Mouse (Mus musculus): ENCODE measurements around the gene Agbl4. TPM values are rescaled to one million over a fixed set of nuclear protein-coding genes. Genes with fewer than 3 reads are reported as not detected.

Gene Agbl4
- polyA plus RNA-seq, 1 experiment from 2014 or later = 2.3 TPM

DNA sequence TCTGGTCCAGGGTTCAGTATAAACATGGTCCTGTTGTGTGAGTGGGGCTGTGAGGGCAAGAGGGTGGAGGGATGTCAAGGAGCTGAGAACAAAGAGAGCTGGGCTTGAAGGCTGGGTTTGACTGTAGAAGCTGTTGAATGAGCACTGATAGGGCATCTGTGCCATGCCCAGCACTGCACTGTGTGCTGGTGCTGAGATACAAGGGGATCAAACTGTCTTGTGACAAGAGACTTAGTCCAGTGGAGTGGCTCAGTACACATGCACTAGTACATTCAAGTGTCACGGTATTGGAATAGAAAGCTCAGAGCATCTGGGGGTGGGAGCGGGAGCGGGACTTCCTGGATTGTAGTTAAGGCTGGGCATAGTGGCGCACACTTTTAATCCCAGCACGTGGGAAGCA lies 1088.7 kb downstream of the Agbl4 start:
- Histone ChIP-seq H3K9me3 (replicated peaks) (no peaks in the 10 kb centered on the region), H3K27ac (replicated peaks) (no peak overlapping the region), H3K9ac (replicated peaks) (no peak overlapping the region), H3K36me3 (no peaks in the 10 kb centered on the region), H3K4me3 (replicated peaks) (no peak overlapping the region), H3K4me2 (no peak overlapping the region), H3K27me3 (replicated peaks) (no peaks in the 10 kb centered on the region), H3K4me1 (no peaks in the 10 kb centered on the region)
- 80% methylated on average over 5 of the region's 5 CpGs for WGBS
- ATAC-seq (ENCODE audit: low FRiP score) = no peak

DNA sequence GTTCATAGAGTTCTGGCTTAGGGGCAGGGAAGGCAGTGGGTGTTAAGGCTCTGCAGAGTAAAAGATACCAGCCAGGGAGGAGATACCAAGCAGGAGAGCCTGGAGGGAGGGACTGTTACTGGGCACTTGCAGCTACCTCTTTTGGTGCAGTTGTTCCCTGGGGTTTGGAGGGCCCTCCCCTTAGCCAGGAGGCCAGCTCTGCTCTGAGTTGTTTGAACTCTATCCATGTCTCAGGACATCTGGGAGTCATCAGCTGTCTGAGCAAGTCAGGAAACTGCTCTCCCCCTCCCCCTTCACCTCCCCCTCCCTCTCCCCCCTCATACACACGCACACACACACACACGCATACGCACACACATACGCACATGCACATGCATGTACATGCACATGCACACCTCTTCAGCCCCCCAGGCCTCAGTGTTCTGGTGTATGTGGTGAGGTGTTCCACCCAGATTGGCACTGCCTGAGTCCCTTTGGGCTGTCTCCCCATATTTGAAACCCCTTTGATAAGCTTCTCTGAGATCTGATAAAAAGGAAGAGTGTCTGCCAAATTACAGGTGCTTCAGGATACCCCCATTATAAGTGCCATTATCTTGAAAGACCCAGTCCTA lies 1089.9 kb downstream of the Agbl4 start:
- Histone ChIP-seq H3K27ac (replicated peaks) (no peak overlapping the region), H3K4me3 (replicated peaks) (no peak overlapping the region), H3K9me3 (replicated peaks) (no peaks in the 10 kb centered on the region), H3K36me3 (no peaks in the 10 kb centered on the region), H3K4me1 (no peaks in the 10 kb centered on the region), H3K4me2 (no peak overlapping the region), H3K27me3 (replicated peaks) (no peaks in the 10 kb centered on the region), H3K9ac (replicated peaks) (no peak overlapping the region)
- WGBS = 90% methylated on average over 4 of the region's 4 CpGs
- ATAC-seq (ENCODE audit: low FRiP score) = no peak

DNA sequence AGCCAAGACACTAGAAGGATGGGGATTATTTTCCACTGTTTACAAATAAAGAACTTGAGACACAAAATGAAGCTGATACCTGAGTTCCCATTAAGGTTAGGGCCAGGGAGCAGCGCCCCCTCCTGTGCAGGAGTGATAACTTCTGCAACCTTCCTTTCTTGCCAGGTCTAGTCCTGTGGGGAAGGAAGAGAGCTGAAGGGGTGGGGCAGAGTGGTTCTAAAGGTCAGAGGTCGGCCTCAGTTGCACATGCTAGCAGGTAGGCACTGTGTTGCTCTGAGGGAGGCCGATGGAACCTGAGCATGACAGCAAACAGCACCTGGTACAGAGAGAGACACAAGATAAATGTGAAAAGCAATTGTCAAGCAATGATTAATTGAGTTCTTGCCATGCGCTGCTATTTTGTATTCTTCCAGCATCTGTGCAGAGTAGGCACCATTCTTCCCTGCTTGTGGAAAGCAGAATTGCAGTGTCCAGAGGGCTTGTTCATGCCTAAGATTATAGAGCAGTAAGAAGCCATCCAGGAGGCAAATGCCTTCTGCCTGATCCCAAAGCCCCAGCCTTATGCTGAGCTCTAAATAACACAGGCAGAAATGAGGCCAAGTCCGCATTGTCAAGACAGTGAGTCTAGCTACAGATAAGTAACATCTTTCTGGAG lies 1096.4 kb downstream of the Agbl4 start:
- H3K36me3 ChIP-seq = no peaks in the 10 kb centered on the region
- ATAC-seq (ENCODE audit: low FRiP score) = no peak
- H3K4me2 ChIP-seq = no peak overlapping the region
- H3K27me3 ChIP-seq (replicated peaks) = no peaks in the 10 kb centered on the region
- H3K27ac ChIP-seq (replicated peaks) = no peak overlapping the region
- no peaks in the 10 kb centered on the region for H3K4me1 ChIP-seq
- no peak overlapping the region for H3K4me3 ChIP-seq (replicated peaks)
- H3K9me3 ChIP-seq (replicated peaks) = no peaks in the 10 kb centered on the region
- WGBS = 59% methylated on average over 5 of the region's 5 CpGs
- no peak overlapping the region for H3K9ac ChIP-seq (replicated peaks)

DNA sequence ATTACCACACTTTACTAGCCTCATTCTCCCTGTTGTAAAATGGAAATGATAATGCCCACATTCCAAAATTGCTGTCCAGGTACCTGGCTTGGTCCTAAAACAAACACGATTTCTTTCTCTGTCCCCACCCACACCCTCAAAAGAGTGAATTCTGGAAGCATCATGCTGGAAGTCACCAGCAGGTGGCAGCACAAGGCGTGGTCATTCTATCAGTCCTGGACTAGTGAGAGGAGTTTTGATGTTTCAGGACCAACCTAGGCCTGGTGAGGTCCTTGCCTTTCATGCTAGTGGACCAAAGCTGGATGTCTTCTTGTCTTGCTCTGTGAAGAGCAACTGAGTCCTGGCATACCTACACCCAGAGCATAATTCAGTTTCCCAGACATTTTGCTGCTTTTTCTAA lies 1098.5 kb downstream of the Agbl4 start:
- no peaks in the 10 kb centered on the region for H3K9me3 ChIP-seq (replicated peaks)
- no peaks in the 10 kb centered on the region for H3K36me3 ChIP-seq
- H3K4me1 ChIP-seq = no peaks in the 10 kb centered on the region
- no peak overlapping the region for H3K4me3 ChIP-seq (replicated peaks)
- WGBS = 12% methylated on average over 2 of the region's 2 CpGs
- H3K27me3 ChIP-seq (replicated peaks) = no peaks in the 10 kb centered on the region
- ATAC-seq (ENCODE audit: low FRiP score) = 0 out of 2 replicates have a peak, but pooled peaks have one; percentile 33
- no peak overlapping the region for H3K9ac ChIP-seq (replicated peaks)
- no peak overlapping the region for H3K4me2 ChIP-seq
- no peak overlapping the region for H3K27ac ChIP-seq (replicated peaks)

DNA sequence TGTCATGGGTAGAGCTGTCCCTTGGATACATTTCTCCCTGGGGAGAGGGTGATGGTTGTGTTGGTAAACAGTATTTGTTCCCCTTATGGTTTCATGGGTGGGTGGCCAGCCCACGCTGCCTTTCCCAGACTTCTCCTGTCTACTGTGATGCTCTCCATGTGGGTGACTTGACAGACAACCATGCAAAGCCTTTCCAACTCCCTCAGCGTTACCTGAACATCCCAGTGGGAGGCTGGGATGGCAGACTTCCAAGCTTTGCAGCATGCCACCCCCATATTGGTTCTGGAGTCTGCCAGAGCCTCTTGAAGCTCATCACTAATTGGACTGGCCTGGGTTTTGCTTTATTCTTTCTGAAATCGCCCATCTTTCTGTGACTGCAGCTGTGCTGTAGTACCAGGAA lies 1101.3 kb downstream of the Agbl4 start:
- no peak overlapping the region for H3K27ac ChIP-seq (replicated peaks)
- WGBS = 75% methylated on average over 3 of the region's 3 CpGs

DNA sequence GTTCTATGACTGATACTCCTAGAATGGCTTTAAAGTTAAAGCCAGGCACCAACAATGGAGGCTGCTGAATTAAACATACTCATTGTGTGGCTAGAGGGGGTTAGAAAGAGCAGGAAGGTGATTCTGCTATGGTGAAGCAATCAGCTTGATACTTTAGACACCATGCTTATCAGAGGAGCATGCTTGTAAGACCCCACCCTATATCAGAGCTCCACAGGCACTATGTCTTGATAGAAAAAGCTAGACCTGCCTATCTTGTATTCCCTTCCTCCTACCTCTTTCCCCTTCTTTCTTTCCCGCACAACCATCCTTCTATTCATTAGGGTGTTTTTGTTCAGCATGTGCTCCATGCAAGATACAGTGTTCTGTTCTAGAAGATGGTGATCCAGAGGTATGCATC lies 1104.0 kb downstream of the Agbl4 start:
- Histone ChIP-seq H3K4me2 (no peak overlapping the region), H3K9me3 (replicated peaks) (no peaks in the 10 kb centered on the region), H3K4me3 (replicated peaks) (no peak overlapping the region), H3K36me3 (no peaks in the 10 kb centered on the region), H3K9ac (replicated peaks) (no peak overlapping the region), H3K27me3 (replicated peaks) (no peaks in the 10 kb centered on the region), H3K4me1 (no peaks in the 10 kb centered on the region), H3K27ac (replicated peaks) (no peak overlapping the region)
- ATAC-seq (ENCODE audit: low FRiP score) = no peak
- 95% methylated on average over 1 of the region's 1 CpGs for WGBS

More for the DNA sequence above, 1101.3 kb downstream of the Agbl4 start:
- H3K4me1 ChIP-seq = no peaks in the 10 kb centered on the region
- H3K4me3 ChIP-seq (replicated peaks) = no peak overlapping the region
- H3K9ac ChIP-seq (replicated peaks) = no peak overlapping the region
- no peaks in the 10 kb centered on the region for H3K27me3 ChIP-seq (replicated peaks)
- H3K4me2 ChIP-seq = no peak overlapping the region
- no peak for ATAC-seq (ENCODE audit: low FRiP score)
- H3K9me3 ChIP-seq (replicated peaks) = no peaks in the 10 kb centered on the region
- no peaks in the 10 kb centered on the region for H3K36me3 ChIP-seq

DNA sequence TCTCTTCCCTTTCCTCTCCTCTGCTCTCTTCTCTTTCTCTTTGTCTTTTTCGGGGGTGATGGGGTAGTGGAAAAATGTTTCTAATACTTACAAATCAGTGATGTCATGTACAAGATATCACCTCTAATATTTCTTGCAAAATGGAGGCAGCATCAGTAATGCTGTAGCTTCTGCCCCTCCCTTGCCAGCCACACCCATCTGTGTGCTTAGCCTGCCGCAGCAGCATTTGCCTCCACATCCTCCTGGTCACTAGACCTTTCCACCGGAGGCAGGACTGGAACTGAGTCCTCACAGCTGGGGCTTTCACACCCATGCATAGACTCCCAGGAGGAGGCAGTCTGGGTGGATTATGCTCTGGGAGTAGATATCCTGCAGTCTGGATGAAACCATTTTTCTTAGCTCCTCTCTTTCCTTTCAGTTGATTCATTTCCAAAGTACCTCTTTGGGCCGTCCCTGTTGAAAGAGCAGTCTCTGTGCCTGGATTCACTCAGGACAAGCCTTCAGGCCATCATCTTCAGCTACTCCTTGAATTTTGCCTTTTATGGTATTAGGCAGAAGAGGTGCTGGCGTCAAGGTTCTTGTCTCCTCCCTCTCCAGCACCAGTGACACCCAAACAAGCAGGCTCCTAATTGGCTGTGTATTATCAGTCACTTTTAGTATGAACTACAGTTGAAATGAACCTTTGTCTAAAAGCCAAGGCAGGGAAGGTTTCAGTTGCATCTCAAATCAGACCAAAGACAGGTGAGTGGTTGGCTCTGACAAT lies 1105.7 kb downstream of the Agbl4 start:
- Histone ChIP-seq H3K9ac (replicated peaks) (no peak overlapping the region), H3K36me3 (no peaks in the 10 kb centered on the region), H3K4me2 (no peak overlapping the region), H3K4me1 (no peaks in the 10 kb centered on the region), H3K4me3 (replicated peaks) (no peak overlapping the region), H3K27me3 (replicated peaks) (no peaks in the 10 kb centered on the region), H3K27ac (replicated peaks) (no peak overlapping the region), H3K9me3 (replicated peaks) (no peaks in the 10 kb centered on the region)
- ATAC-seq (ENCODE audit: low FRiP score) = no peak
- WGBS = 77% methylated on average over 5 of the region's 5 CpGs

DNA sequence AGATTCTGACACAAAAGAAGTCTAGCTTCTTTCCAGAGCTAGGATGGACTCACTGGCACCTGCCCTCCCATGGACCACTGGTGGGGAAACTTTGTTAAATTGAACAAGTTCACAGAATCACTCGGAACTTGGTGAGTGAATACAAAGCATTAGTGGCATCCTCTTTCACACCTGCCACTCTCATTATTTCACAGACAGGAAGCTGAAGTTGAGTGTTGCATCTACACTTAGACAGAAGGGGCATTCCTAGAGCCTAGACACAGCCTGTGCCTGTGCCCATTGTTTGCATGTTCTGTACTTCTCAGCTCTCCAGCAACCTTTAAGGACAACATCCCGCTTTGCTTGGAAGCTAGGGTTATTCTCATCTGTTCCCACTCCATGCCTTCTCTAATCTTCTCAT lies 1107.5 kb downstream of the Agbl4 start:
- Histone ChIP-seq H3K27me3 (replicated peaks) (no peaks in the 10 kb centered on the region), H3K36me3 (no peaks in the 10 kb centered on the region), H3K4me1 (no peaks in the 10 kb centered on the region), H3K4me3 (replicated peaks) (no peak overlapping the region), H3K27ac (replicated peaks) (no peak overlapping the region), H3K9ac (replicated peaks) (no peak overlapping the region), H3K9me3 (replicated peaks) (no peaks in the 10 kb centered on the region), H3K4me2 (no peak overlapping the region)
- WGBS = 95% methylated on average over 2 of the region's 2 CpGs
- ATAC-seq (ENCODE audit: low FRiP score) = no peak

DNA sequence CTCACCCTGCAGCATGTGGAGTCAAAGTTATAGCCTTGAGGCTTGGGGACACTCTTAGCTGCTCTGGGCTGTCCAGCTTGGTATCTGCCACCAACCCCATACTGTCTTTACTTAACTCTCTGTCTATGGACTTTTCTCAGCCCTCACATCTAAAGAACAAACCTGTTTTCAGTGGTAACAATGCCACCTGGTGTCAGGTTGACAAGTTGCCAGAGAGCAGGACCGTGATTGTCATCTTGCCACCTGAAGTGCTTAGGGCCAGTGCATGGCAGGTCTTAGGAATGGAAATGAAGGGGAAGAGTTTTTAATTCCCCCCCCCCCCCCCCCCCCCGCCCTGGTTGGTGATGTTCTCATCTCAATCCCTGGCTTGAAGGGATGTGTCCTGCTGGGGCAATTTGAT lies 1112.7 kb downstream of the Agbl4 start:
- Histone ChIP-seq H3K9ac (replicated peaks) (no peak overlapping the region), H3K4me1 (0 out of 2 replicates have a peak, but pooled peaks cover 1% of the 10 kb centered on the region), H3K36me3 (no peaks in the 10 kb centered on the region), H3K4me3 (replicated peaks) (no peak overlapping the region), H3K9me3 (replicated peaks) (no peaks in the 10 kb centered on the region), H3K27me3 (replicated peaks) (no peaks in the 10 kb centered on the region), H3K27ac (replicated peaks) (no peak overlapping the region), H3K4me2 (no peak overlapping the region)
- peak; percentile 26; the same call in 1 of the 2 replicates for ATAC-seq (ENCODE audit: low FRiP score)
- WGBS = 8% methylated on average over 2 of the region's 2 CpGs

DNA sequence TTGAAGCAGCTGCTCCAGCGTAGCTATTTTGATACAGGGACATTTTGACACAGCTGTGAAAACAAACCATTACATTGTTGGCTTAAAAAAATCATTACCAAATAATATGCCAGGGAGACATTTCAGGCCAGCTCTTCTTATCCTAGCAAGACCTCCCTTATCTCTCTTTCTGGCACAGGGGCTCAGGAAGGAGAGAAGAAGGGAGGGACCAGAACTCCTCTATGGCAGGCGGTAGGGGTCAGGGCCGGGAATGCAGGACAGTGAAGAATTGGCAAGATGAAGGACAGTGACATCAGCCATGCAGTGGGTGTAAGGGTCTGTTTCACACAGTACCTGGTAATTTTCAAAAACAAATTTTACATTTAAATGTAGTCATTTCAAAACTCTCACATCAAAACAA lies 1116.5 kb downstream of the Agbl4 start:
- Histone ChIP-seq H3K4me3 (replicated peaks) (no peak overlapping the region), H3K4me1 (0 out of 2 replicates have a peak, but pooled peaks cover 3% of the 10 kb centered on the region), H3K4me2 (no peak overlapping the region), H3K9me3 (replicated peaks) (no peaks in the 10 kb centered on the region), H3K27me3 (replicated peaks) (no peaks in the 10 kb centered on the region), H3K36me3 (no peaks in the 10 kb centered on the region), H3K27ac (replicated peaks) (no peak overlapping the region), H3K9ac (replicated peaks) (no peak overlapping the region)
- no peak for ATAC-seq (ENCODE audit: low FRiP score)
- 58% methylated on average over 3 of the region's 3 CpGs for WGBS

DNA sequence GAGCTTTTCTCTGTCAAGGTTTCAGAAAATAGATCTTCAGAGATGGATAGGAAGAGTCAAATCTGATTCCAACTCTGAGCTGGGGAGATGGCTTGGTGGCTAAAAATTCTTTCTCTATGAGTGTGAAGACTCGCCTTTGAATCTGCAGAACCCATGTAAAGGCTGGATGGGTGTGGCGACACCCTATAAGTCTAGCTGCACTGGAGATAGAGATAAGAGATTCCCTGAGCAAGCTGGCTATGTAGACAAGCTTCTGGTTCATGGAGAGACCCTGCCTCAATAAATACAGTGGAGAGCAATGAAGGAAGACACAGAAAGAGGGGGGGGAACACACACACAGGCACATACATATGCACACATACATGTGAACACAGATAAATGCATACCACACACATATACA lies 1118.7 kb downstream of the Agbl4 start:
- Histone ChIP-seq H3K4me1 (0 out of 2 replicates have a peak, but pooled peaks cover 3% of the 10 kb centered on the region), H3K9me3 (replicated peaks) (no peaks in the 10 kb centered on the region), H3K36me3 (no peaks in the 10 kb centered on the region), H3K27me3 (replicated peaks) (no peaks in the 10 kb centered on the region), H3K27ac (replicated peaks) (no peak overlapping the region), H3K9ac (replicated peaks) (no peak overlapping the region), H3K4me2 (no peak overlapping the region), H3K4me3 (replicated peaks) (no peak overlapping the region)
- 95% methylated on average over 2 of the region's 2 CpGs for WGBS
- ATAC-seq (ENCODE audit: low FRiP score) = no peak
